Mouse (Mus musculus): ENCODE data around the gene Hepacam.

DNA sequence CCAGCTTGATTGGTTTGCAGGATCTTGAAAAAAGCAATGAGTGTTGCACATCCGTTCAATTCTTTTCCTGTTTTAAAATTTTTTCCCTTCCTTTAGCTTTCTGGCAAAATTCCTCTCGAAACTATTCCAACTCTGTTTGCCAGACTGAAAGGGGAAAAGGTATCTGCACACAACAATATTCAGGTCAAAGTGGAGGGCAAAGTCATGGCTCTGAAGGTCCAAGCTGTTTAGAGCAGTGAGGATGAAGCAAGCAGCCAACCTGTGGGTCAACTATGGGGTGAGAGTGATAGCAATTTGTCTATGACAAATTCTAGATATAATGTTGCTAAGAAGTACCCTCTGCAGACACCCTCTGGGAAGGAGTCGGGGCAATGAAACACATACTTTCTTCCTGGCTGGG, 47.5 kb downstream of the Hepacam start:
- no peak for TF ChIP-seq POLR2A (IDR thresholded peaks at IDR 0.05; ENCODE audit: extremely low read depth, insufficient read depth, low read length)
- no peak for TF ChIP-seq CTCF (IDR thresholded peaks at IDR 0.05; ENCODE audit: extremely low read depth, insufficient read depth, low read length)
